Mouse (Mus musculus): Measurements from ENCODE around the gene Rbms3. TPM values are rescaled to one million over a fixed set of nuclear protein-coding genes. Genes with fewer than 3 reads are reported as not detected.

Rbms3 gene
- total and polyA plus RNA-seq, 3 experiments = 8.1 to 12.5 (median 8.8) TPM

DNA sequence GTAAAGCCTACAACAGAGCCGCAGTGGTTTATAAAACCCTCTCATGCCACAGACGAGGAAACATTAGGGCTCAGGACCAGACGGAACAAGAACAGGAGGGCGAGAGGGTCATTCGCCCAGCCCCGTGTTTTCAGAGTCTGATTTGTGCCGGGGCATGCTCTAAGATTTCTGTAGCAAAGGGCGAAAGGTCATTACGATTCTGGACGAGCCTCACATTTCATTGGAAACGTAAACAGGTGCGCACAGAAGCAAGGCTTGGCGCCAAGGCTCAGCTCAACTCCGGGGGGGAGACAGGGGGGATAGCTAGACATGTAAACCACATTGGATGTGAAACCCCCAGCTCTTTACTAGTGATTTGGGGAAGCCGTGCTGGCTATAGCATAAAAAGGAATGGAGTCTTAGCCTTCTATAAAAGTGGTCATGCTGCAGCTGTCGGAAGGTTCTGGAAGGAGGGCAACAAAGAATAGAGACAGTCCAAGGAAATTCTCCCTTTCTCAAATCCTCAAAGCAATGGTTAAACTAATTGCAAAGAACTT, 250.2 kb downstream of the Rbms3 start:
- no peaks in the 10 kb centered on the region for H3K79me2 ChIP-seq (replicated peaks; ENCODE audit: control insufficient read depth, insufficient read depth, low read length)
- no peak overlapping the region for H3K4me3 ChIP-seq
- H3K9ac ChIP-seq (ENCODE audit: low read depth, low read length) = no peak overlapping the region
- TF ChIP-seq CTCF (IDR thresholded peaks at IDR 0.05) = no peak
- no peak for TF ChIP-seq POLR2A (IDR thresholded peaks at IDR 0.05; ENCODE audit: insufficient read depth, low read depth, low read length)
- no peak for TF ChIP-seq EP300 (IDR thresholded peaks at IDR 0.05; ENCODE audit: insufficient read depth, low read depth, low read length)
- intact Hi-C loops (cut with DNase I) = no loop called here
- no peak for DNase-seq
- WGBS = 79% methylated on average over 16 of the region's 16 CpGs
- no peaks in the 10 kb centered on the region for H3K27me3 ChIP-seq (ENCODE audit: control insufficient read depth, insufficient read depth, low read length)
- H3K36me3 ChIP-seq (ENCODE audit: control insufficient read depth, insufficient read depth, low read length) = no peaks in the 10 kb centered on the region
- no peak overlapping the region for H3K27ac ChIP-seq
- no peaks in the 10 kb centered on the region for H3K4me1 ChIP-seq (ENCODE audit: control insufficient read depth, insufficient read depth, low read length)

DNA sequence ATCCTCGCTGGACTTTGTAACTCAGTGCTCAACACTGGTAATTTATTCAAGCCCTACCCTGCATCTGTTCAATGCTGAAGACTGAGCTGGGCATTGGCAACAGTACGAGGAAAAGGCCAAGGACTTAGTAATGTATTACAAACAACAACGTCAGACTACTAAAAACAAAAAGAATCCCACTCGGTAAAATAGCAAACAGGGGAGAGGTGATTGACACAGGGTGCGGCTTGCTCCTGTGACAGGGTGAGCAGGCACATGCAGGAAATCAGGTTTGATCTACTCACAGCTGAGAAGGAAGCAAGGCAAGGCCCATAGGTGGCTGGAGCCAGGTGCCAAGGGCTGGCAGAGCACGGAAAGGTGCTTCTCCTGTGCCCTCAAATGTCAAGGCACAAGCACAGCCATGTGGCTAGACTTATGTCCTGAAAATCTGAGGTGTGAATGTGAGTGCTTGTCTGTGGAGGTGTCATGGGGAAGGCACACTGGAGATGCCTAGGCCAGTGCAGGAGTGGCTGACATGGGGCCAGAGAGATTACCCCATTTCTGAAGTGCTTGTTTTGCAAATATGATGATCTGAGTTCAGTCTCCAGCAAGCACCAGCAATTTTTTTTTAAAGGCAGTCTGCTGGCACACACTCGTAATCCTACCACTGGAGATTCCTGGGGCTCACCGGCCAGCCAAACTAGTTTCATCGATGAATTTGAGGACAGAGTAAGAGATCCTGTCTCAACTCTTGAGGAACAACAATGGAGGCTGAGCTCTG, 251.4 kb downstream of the Rbms3 start:
- Histone ChIP-seq H3K36me3 (ENCODE audit: control insufficient read depth, insufficient read depth, low read length) (no peaks in the 10 kb centered on the region), H3K79me2 (replicated peaks; ENCODE audit: control insufficient read depth, insufficient read depth, low read length) (no peaks in the 10 kb centered on the region), H3K4me3 (no peak overlapping the region), H3K9ac (ENCODE audit: low read depth, low read length) (no peak overlapping the region), H3K4me1 (ENCODE audit: control insufficient read depth, insufficient read depth, low read length) (peaks cover under 1% of the 10 kb centered on the region), H3K27ac (no peak overlapping the region), H3K27me3 (ENCODE audit: control insufficient read depth, insufficient read depth, low read length) (no peaks in the 10 kb centered on the region)
- no peak for DNase-seq
- intact Hi-C loops (cut with DNase I) = no loop called here
- 80% methylated on average over 9 of the region's 9 CpGs for WGBS
- TF ChIP-seq POLR2A (IDR thresholded peaks at IDR 0.05; ENCODE audit: insufficient read depth, low read depth, low read length) (no peak), EP300 (IDR thresholded peaks at IDR 0.05; ENCODE audit: insufficient read depth, low read depth, low read length) (no peak), CTCF (IDR thresholded peaks at IDR 0.05) (no peak)

DNA sequence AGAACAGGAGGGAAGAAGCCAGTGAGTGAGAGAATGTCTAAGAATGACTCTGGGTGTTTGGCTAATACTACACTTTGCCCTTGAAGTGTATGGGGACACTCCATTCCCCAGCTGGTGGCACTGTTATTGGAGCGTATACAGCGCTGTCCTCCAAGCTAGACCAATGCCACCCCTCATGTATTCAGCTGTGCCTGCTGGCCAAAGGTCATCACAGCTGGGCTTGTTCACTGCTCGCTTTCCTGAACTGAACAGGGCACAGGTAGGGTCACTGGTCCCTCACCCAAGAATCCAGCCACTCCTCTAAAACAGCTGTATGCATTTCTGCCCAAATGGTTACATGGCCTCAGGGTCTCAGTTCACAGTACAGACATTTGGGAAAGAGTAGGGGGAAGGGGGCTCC, 253.9 kb downstream of the Rbms3 start:
- Histone ChIP-seq H3K9ac (ENCODE audit: low read depth, low read length) (no peak overlapping the region), H3K36me3 (ENCODE audit: control insufficient read depth, insufficient read depth, low read length) (no peaks in the 10 kb centered on the region), H3K79me2 (replicated peaks; ENCODE audit: control insufficient read depth, insufficient read depth, low read length) (no peaks in the 10 kb centered on the region), H3K27ac (no peak overlapping the region), H3K4me3 (no peak overlapping the region), H3K27me3 (ENCODE audit: control insufficient read depth, insufficient read depth, low read length) (no peaks in the 10 kb centered on the region), H3K4me1 (ENCODE audit: control insufficient read depth, insufficient read depth, low read length) (peaks cover 5% of the 10 kb centered on the region)
- TF ChIP-seq CTCF (IDR thresholded peaks at IDR 0.05) (no peak), EP300 (IDR thresholded peaks at IDR 0.05; ENCODE audit: insufficient read depth, low read depth, low read length) (no peak), POLR2A (IDR thresholded peaks at IDR 0.05; ENCODE audit: insufficient read depth, low read depth, low read length) (no peak)
- no peak for DNase-seq
- WGBS = 99% methylated on average over 3 of the region's 3 CpGs
- intact Hi-C loops (cut with DNase I) = no loop called here

DNA sequence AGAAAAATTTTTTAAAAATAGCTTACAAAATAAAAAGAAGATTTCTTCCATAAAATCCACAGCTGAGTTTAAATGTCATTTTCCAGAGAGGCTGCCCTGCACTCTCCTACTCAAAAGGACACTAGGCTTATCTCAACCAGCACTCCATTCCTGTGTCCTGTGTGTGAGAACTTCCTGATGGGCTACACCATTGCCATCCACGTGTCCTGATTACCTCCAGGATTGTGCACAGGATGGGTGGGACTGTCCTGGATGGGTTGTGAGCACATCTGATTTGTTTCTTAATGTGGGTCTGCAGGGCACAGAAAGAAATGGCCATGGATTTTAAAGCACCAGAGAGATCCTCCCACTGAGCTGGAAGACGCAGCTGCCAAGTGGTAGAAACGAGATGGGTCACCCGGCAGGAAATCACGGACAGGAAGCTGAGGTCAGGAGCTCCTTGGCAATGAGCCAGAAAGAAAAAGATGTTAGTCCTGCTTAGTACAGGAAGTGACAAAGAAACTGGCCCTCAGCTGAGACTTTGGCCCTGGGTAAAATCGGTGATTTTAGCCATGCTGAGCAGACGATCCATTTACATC, 256.5 kb downstream of the Rbms3 start:
- Histone ChIP-seq H3K27me3 (ENCODE audit: control insufficient read depth, insufficient read depth, low read length) (no peaks in the 10 kb centered on the region), H3K36me3 (ENCODE audit: control insufficient read depth, insufficient read depth, low read length) (no peaks in the 10 kb centered on the region), H3K79me2 (replicated peaks; ENCODE audit: control insufficient read depth, insufficient read depth, low read length) (no peaks in the 10 kb centered on the region), H3K9ac (ENCODE audit: low read depth, low read length) (no peak overlapping the region), H3K4me1 (ENCODE audit: control insufficient read depth, insufficient read depth, low read length) (peaks cover 5% of the 10 kb centered on the region), H3K27ac (peak overlapping the region; percentile 2; the same call in 1 of the 2 replicates), H3K4me3 (no peak overlapping the region)
- no peak for TF ChIP-seq CTCF (IDR thresholded peaks at IDR 0.05)
- TF ChIP-seq POLR2A (IDR thresholded peaks at IDR 0.05; ENCODE audit: insufficient read depth, low read depth, low read length) = no peak
- TF ChIP-seq EP300 (IDR thresholded peaks at IDR 0.05; ENCODE audit: insufficient read depth, low read depth, low read length) = no peak
- DNase-seq = peak; percentile 35 to 66
- 25% methylated on average over 7 of the region's 7 CpGs for WGBS
- intact Hi-C loops (cut with DNase I) = no loop called here

DNA sequence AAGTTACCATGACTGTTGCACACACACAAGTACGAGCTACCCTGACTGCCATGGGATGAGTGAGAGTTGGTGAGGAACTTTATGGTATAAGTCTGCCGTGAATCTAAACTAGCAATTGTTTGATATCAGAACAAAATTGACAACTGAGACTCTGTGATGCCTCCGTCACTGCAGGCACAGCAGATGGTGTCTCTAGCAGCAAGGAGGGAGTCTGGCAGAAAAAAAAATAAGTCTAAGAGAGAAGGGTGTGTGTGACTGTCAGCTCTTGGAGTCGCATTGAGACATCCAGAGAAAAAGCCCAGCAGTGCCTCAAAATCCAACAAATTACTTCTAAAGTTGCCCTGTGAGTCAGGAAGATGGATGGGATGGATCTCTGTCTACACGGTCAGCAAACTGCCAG, 257.7 kb downstream of the Rbms3 start:
- no peak overlapping the region for H3K27ac ChIP-seq
- no peak for TF ChIP-seq CTCF (IDR thresholded peaks at IDR 0.05)
- no peak for TF ChIP-seq POLR2A (IDR thresholded peaks at IDR 0.05; ENCODE audit: insufficient read depth, low read depth, low read length)
- no peak for TF ChIP-seq EP300 (IDR thresholded peaks at IDR 0.05; ENCODE audit: insufficient read depth, low read depth, low read length)
- H3K4me1 ChIP-seq (ENCODE audit: control insufficient read depth, insufficient read depth, low read length) = peaks cover 5% of the 10 kb centered on the region
- DNase-seq = no peak
- H3K4me3 ChIP-seq = no peak overlapping the region
- H3K79me2 ChIP-seq (replicated peaks; ENCODE audit: control insufficient read depth, insufficient read depth, low read length) = no peaks in the 10 kb centered on the region
- no peak overlapping the region for H3K9ac ChIP-seq (ENCODE audit: low read depth, low read length)
- H3K27me3 ChIP-seq (ENCODE audit: control insufficient read depth, insufficient read depth, low read length) = no peaks in the 10 kb centered on the region
- intact Hi-C loops (cut with DNase I) = no loop called here
- H3K36me3 ChIP-seq (ENCODE audit: control insufficient read depth, insufficient read depth, low read length) = no peaks in the 10 kb centered on the region
- 93% methylated on average over 5 of the region's 5 CpGs for WGBS

DNA sequence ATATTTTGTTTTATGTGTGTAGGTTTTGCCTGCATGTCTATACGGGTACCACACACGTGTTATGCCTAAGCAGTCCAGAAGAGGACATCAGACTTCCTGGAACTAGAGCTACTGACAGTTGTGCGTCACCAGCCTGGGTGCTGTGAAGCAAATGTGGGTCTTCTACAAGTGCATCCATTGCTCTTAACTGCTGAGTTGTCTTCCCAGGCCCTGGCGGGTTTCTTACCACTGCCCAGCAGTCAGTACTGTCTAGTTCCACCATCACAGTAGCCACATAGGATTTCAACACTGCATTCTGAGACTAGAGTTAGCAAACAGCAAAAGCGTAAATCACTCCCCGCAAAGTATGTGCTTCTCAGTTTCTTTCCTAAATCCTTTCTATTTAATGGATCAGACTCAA, 259.6 kb downstream of the Rbms3 start:
- no peaks in the 10 kb centered on the region for H3K27me3 ChIP-seq (ENCODE audit: control insufficient read depth, insufficient read depth, low read length)
- DNase-seq = no peak
- 95% methylated on average over 6 of the region's 6 CpGs for WGBS
- no peak overlapping the region for H3K4me3 ChIP-seq
- no peaks in the 10 kb centered on the region for H3K36me3 ChIP-seq (ENCODE audit: control insufficient read depth, insufficient read depth, low read length)
- H3K9ac ChIP-seq (ENCODE audit: low read depth, low read length) = no peak overlapping the region
- no peaks in the 10 kb centered on the region for H3K79me2 ChIP-seq (replicated peaks; ENCODE audit: control insufficient read depth, insufficient read depth, low read length)
- H3K27ac ChIP-seq = no peak overlapping the region
- no peak for TF ChIP-seq EP300 (IDR thresholded peaks at IDR 0.05; ENCODE audit: insufficient read depth, low read depth, low read length)
- TF ChIP-seq POLR2A (IDR thresholded peaks at IDR 0.05; ENCODE audit: insufficient read depth, low read depth, low read length) = no peak
- no peak for TF ChIP-seq CTCF (IDR thresholded peaks at IDR 0.05)
- H3K4me1 ChIP-seq (ENCODE audit: control insufficient read depth, insufficient read depth, low read length) = peaks cover 5% of the 10 kb centered on the region
- intact Hi-C loops (cut with DNase I) = no loop called here
